Mouse (Mus musculus): ENCODE results near the gene Pde1a.
"Not testable (repeated sequence)": the region's sequence is repeated elsewhere in the genome, so short reads cannot be mapped to it uniquely, and the experiment has no call there.

Gene Pde1a

DNA sequence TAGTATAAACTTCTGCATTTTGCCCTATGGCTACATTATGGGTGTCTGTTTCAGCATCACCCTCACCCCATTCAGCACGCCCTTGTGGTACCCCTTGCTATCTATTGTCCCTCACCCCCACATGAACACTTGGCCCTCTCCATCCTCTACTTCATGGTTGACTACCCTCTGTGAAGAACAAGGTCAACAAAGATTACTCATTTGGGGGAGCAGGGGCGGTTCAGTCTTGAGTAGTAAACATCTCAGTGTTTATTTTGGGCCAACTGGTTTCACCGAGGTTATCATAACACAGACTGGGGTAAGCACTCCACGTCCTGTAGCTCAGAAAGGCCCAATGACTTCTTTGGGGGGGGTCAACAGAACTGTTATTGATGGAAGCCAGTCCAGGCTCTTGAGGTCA is 164.3 kb downstream of the Pde1a start:
- DNase-seq (ENCODE audit: low read depth, low spot score) = no peak

DNA sequence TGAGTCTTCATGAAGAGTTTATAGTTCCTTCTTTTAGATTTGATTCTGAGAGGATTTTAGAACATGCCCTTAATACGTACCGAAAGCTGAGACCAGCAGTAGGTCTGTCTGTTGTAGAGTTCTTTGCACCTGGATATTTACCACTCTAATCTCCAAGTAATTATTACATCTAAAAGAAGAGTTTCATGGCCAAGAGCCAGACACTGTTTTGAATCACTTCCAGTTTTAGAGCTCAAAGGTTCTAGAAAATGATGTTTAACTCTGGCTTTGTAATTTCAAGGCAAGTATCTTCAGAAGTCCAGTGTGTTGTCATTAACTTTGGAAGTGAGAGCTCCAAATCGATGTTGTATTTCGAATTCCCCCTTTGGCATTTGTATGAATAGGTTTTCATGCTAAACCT is 167.8 kb downstream of the Pde1a start:
- DNase-seq (ENCODE audit: low read depth, low spot score) = no peak

DNA sequence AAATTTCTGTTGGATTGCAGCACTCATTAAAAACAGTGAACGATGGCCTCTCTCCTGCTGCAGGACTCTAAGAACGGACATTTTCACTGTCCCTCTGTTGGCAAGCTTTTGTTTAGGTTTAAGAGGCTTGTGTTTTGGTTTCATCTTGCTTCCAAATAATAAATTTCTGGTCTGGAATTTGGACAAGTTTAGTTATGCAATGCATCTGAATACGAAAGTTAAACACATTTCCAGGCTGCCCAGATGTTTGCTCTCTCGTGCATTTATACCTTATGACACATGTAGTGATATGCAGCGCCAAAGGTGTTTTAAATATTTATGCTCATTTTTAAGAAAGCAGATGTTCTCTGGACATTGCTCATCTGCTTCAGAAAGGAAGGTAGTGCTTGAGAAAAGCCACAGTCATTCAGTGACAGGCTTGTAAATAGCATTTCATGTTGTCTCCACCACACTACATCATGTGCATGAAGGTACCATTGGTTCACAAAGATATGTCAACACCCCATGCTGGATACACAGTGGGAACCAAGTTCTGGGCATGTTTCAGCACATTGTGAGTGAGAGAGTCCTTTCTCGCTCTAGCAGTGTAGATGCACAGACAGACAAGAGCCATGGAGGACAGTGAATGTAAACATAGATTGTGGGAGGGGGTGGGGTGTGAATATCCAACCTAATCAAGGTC is 171.5 kb downstream of the Pde1a start:
- DNase-seq (ENCODE audit: low read depth, low spot score) = no peak

DNA sequence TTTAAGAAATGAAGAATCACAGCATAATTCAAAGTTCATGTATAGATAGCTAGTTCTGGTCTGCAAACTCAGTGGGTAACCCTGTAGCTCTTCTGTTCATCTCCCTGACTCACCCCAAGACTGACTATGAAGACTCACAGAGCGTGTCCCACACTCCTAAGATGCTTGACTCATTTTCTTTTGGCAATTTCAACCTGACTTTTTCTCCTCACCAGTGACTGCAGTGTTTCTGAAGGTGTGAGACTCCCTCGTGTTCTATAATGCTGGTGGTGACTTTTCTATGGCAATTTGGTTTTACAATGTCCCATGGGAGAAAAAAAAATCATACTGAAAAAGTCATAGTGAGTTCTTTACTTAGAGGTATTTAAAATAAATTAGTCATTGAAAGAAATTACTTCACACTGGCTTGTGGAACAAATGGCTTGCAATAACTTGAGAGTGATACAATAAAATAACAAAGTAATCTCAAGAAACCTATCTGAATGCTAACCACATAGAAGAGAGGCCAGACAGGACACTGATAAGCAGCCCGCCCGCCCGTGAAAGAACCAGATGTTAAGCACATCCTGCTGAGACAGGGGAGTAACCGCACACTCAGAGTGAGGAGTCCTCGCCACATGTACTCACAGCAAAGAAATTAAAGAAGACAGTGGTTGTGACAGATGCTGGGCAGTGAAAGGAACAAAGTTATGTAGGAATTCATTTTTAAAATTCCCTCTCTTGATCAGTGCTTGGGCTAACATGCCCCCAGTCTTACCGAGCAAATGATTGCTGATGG is 183.2 kb downstream of the Pde1a start:
- DNase-seq (ENCODE audit: low read depth, low spot score) = no peak

DNA sequence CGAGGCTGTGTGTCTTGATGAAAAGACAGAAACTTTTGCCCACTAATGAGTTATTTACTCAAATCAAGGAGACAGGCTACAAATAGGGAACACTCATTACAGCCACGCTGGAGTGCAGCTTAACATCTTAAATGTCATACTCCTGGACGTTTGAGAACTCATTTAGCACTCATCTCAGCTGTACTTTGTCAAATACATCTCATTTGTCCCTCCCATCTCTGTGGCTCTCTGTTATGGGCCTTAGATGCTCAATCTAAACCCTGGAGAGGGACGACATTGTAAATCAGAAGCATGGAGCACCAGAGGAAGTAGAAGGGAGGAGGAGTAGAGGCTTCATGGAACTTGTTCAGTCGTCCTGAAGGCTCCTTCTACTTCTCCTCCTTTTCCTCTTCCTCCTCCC is 194.6 kb downstream of the Pde1a start:
- no peak for DNase-seq (ENCODE audit: low read depth, low spot score)

DNA sequence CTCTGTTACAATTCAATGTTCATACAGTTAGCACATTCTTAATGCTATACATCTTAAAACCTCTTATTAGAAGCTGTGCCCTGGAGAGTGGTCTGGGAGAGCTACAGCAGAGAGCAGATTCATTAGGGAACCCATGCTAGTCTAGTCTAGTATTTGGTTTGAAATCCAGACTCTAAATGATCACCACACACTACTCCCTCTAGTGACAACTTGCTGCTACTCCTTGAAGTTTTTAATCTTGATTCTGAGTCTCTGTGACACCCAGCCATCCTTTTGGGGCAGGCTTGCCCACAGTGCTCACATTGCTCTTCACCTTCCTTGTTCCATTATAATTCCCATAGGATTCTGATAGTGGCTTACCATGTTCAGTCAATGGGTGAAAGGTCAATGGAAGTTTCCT is 206.9 kb downstream of the Pde1a start:
- no peak for DNase-seq (ENCODE audit: low read depth, low spot score)

DNA sequence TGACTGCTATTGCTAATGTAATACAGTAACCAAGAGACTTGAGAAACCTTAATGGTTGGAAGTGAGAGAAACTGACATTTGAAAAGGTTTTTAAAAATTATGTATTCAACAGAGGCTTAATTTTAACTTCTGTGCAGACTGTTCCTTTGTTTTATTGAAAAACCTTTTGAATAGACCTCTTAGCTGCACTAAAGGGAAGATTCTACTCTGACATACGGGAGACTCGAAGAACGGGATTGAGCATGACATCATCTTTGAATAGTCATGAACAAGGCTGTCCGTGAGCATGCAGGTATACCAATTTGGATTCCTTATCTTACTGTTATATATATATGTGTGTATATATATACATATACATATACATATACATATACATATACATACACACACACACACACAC is 207.9 kb downstream of the Pde1a start:
- DNase-seq (ENCODE audit: low read depth, low spot score) = no peak

DNA sequence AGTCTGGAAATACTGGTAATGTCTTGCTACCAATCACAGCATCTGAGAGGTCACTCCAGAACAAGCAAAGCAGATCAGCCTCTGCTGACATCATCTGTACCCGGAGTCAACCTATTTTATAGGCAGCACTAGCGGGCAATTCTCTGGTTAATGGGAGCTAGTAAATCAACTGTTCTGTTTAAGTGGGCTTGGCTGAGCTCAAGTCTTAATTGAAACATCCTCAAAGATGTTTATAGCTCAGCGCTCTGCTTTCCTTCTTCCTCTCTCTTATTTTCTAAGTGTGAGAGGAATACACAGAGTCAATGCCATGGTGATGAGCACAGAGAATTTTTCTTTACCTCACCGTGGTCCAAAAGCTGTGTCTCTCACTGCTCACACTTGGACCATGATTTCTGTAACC is 208.8 kb downstream of the Pde1a start:
- no peak for DNase-seq (ENCODE audit: low read depth, low spot score)

DNA sequence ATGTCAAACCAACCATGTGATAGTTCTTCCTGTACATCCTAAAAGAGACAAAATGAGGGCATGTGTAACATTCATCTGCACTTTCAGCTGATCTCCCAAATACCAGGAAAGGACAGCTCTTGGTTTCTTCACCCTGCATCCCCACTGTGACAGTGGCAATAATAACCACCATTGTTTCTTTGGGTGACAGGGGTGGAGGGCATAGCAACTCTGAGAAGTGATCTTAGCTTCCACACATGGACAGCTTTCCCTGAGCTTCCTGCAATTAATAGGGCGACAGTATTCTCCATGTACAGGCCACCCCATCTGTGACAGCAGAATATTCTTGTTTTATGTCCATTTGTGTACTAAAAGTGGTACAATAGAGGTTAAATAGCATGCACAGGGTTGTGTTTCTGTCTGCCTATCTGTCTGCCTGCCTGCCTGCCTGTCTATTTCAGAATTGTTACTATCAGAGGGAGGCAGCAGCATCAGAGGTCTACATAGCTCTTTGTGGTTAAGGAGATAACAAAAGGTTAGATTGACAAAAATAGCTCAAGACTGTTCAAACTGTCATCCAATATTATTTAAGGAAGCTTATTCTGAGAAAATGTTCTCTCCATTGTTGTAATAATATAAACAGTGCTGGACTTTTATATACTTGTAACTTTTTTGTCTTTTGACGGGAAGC is 227.3 kb downstream of the Pde1a start:
- no peak for DNase-seq (ENCODE audit: low read depth, low spot score)

DNA sequence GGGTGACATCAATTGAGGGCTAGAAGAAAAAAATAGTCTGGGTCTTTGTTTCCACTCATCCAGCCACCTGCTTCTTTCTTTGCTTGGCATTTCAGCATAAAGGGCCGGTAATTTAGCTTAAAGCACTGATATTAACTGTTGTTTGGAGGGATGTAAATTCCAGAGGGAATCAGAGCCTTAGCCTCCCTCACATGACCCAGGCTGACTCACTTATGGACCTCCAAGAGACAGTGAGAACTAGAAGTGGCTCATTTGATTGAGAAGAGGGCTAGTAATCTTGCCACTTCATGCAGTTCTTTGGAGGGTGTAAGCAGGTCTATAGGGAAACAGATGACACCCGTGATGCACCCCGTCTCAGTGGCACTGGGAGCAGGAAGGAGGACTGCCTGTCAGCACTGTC is 230.7 kb downstream of the Pde1a start:
- no peak for DNase-seq (ENCODE audit: low read depth, low spot score)

DNA sequence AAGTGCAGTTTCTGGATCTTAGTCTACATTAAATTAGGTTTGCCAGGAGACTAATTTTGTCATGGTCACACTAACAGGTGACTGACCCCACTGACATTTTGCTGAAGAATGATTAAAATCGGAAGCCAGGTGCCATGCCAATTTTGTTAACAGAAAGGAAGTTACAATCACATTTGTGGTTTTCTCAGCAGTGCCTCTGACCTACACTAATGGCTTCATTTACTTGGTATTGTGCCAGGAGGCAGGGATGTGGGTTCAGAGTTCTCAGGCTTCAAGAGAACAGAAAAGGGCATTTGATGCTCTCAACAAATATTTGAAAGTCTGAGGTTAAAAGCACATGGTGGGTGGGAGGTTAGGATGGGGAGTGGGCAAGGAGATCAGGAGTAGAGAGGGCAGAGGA is 236.4 kb downstream of the Pde1a start:
- DNase-seq (ENCODE audit: low read depth, low spot score) = no peak

DNA sequence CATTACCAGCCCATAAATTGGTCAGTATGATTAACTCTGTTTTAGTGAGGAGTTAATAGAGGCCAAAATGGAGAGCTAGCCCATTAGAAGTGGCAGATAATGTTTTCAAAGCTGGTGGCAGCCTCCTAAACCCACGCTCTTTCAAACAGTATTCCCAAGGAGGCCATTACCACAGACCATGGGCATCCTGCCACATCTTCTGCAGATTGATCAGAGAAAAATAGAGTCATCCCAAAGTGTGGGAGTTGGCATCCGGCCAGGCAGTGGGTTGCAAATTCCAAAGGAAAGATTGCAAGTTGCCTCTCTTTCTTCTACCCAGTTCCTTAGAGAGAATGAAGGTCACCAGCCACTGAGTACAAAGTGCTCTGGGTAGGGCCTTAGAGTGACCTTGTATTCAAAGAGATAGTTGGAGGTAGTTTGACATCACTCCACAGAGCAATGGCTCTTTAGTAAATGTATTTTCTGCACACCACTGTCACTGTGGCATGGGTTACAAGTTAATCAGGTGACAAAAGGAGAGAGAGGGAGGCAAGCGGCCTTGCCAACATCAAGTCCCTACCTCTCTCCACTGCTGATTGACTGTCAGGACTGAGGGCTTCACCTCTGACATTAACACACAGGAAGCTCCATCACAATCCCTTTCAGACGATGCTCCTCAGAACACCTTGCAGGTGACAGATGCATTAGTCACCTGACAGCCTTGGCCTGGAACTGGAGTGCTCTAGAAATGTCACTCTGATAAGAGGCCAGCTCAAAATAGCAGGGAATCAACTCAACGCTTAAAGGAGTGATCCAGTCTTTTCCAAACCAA is 237.3 kb downstream of the Pde1a start:
- no peak for DNase-seq (ENCODE audit: low read depth, low spot score)

DNA sequence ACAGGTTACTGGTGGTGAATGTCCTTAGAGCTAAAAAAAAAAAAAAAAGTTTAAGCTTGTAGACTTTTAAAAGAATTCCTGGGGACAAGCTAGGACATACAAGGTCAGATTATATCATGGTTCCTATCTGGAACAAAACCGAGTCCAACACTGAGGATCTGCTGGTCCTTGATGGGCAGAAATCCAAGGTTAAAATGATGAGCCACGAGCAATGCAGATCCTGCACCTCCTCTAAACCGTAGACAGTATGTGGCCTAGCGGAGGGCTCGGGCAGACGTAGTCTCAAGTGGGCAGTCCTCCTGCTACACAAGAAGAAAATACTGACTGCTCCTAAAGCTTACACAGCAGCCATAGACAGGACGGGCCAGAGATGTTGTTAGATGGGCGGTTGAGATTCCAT is 238.5 kb downstream of the Pde1a start:
- no peak for DNase-seq (ENCODE audit: low read depth, low spot score)

DNA sequence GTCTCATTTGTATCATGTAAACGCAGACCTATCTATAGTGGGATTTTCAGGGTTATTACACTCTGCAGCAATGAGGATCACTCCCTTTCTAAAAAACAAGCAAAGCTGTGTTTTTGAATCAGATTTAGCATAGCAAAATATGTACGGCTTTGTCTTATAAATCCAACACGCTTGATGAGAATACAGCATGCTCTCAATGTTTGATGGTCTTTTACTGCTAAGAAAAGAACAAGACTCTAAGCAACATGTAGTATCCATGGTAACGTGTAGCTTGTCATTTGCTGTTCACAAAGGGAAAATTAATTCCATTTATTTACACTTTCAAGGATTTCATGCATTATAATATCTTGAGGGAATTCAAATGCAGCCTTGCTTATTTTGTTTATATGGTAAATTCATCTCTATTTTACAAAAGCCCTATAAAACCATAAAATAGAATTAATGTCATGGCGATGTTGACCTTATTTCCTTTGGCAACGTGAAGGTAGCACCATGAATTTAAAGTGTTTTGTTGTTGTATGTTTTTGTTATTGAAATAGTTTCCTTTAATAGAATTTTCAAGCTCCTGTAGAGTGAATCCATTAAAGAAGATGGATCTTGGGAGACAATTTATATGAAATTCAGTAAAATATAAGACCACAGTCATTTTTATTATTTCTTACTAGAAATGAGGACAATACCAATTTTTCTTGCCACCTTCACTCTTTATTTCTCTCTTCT is 245.5 kb downstream of the Pde1a start:
- no peak for DNase-seq (ENCODE audit: low read depth, low spot score)

DNA sequence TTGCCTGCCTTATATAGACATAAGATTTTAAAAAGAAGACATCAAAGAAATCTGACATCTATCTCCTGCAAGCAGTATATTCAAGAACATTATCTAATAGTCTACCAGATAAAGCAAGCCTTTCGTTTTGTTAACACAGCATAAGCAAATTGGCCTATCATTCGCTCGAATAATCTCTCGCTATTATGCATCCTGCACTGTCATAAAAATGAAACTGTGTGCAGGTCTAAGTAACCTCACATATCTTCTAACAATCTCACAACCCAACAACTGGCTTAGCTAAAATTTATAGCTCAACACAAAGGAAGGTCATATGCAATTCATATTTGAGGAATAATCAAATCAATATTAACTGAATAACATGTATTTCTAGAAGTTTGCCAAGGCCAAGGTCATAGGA is 246.0 kb downstream of the Pde1a start:
- no peak for DNase-seq (ENCODE audit: low read depth, low spot score)

DNA sequence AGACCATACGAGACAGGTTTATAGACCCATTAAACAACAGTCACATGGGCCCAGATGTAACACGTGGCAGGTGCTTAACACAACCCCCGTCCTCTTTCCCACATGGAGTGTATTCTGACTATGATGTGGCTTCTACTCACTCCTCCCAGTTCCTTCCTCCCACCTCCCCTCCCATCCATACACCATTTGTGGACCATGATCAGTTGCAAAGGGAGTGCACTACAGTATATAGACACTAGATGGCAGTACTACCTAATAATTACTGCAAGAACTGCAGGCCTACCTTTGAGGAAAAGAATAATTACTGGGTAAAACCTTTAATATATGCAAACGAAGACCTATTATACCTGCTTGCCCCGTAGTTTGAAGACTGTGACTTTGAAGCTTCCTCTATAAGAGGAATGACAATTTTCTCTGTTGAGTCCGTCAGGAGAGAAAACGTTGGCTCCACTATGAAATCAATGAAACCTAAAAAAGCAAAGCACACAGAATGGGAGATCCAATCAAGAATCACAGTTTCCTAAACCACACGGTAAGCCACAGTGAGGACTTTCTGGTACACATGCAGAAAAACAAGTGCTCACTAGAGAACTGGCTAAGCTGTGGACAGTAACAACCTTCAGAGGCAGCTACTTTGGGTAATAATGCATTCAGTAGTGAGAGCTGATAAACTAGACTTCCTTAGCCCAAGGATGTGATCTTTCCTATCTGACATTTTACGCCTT is 263.8 kb downstream of the Pde1a start:
- DNase-seq (ENCODE audit: low read depth, low spot score) = peak; percentile 37

DNA sequence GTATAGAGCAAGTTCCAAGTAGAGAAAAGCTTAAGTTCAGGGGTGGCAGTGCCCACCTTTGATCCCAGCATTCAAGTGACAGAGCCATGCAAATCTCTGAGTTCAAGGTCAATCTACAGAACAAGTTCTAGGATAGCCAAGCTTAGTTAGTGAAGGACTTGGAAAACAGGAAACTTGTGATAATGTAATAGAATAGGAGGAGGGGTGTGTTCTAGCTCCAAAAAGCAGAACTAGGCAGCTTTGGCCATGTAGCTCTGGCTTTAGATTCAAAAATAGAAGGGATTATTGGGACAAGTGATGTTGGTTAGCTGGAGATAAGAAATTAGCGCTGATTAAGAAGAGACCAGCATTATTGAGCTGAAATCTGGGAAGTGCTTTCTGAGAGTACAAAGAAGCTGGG is 272.4 kb downstream of the Pde1a start:
- DNase-seq (ENCODE audit: low read depth, low spot score) = no peak

DNA sequence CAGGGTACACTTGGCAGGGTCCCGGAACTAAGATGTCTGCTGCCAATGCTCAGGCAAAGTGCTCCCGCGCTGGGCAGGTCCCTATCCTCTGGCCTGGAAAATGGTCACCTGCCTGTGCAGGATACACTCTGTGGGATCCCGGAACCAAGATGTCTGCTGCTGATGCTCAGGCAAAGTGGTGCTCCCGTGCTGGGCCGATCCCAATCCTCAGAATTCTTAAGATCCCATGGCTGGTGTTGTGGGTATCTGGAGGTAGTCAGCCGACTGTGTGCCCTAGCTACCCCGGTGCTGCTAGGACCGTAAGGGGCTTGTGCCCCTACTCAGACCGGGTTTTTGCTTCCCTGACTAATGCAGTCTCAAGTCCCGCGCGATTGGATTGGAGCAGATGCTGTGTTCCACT is 281.9 kb downstream of the Pde1a start:
- not testable (repeated sequence) for DNase-seq (ENCODE audit: low read depth, low spot score)

DNA sequence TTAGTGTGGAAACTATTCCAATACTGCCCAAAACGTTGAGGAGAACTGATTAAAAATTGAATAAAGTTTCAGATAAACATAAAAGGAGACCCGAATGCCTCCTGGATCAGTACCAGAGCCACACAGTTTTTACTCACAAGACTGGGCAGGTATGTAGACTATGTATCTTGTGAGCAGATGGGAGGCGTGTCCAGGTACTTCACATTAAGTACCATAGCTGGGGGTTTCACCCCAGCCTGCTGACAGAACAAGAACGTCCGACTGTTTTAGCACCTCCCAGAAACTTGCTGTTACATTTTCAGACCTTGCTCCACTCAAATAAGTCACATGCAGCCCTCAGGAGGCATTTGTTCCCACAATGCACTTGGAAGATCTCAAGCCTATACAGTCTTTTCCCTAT is 289.7 kb downstream of the Pde1a start:
- DNase-seq (ENCODE audit: low read depth, low spot score) = no peak

DNA sequence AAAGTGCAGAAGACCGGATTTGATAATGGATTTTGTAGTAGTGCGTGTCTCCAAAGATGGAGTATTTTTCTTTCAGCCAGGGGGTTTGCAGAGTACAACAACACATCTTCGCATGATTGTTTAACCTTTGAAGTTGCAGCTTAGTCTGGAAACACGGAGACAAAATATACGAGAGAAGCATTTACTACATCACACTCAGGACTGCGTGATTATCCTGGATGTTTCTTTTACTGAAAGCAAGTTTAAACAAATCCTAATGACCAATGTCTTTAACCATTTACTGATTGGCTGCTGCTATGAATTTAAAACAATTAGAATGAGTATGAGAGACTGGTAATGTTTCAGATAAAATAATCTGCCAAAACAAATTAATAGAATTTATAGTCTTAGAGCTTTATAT is 290.2 kb downstream of the Pde1a start:
- DNase-seq (ENCODE audit: low read depth, low spot score) = no peak

DNA sequence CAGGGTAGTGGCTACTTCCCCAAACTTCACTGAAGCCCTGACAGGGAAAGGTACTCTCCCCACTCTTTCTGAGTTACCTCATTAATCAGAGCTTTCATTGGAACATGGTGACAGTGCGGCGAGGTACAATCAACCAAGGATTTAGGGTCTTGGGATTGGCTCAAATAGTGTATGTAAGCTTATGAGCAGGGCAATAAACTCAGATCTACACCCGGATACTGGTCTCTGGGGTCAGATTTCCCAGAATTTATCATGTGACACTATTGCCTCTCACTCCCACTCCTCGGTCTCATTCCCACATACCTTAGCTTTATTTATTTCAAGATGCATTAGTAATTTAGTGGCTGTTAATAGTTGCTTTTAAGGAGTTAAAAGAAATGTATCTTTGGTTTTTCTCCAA is 303.4 kb downstream of the Pde1a start:
- DNase-seq (ENCODE audit: low read depth, low spot score) = no peak
